Mouse (Mus musculus): ENCODE measurements around the gene Rapgef4. TPM values are rescaled to one million over a fixed set of nuclear protein-coding genes. Genes with fewer than 3 reads are reported as not detected.
A peak's percentile ranks its signal among the peaks of the same experiment; 100 is the strongest.

The Rapgef4 gene
- total and polyA plus RNA-seq, 2 experiments from 2014 or later, result 48.5 to 78.6 TPM

- H3K4me3 ChIP-seq (ENCODE audit: low read depth, low read length), result no peak overlapping the region
- peaks cover 18% of the 10 kb centered on the region for H3K36me3 ChIP-seq (ENCODE audit: insufficient read depth, low read length)
- DNase-seq (ENCODE audit: low spot score) (peak; percentile 16), ATAC-seq (ENCODE audit: low FRiP score) (no peak)
- no peaks in the 10 kb centered on the region for H3K9me3 ChIP-seq (ENCODE audit: low read length)
- TF ChIP-seq CTCF (IDR thresholded peaks at IDR 0.05), result no peak
- 71% methylated on average over 14 of the region's 14 CpGs for WGBS
- H3K9ac ChIP-seq (replicated peaks; ENCODE audit: low read length, poor library complexity, severe bottlenecking), result no peak overlapping the region
- no peak overlapping the region for H3K27ac ChIP-seq (ENCODE audit: low read depth, low read length)
- H3K4me1 ChIP-seq (ENCODE audit: insufficient read depth, low read length), result no peaks in the 10 kb centered on the region
- no peak overlapping the region for H3K4me2 ChIP-seq (ENCODE audit: low read depth, low read length, poor library complexity, severe bottlenecking)
- no peaks in the 10 kb centered on the region for H3K27me3 ChIP-seq (ENCODE audit: insufficient read depth, low read length)
Observed at GRCm38 (mm10) chr2:72228881-72229280, 247.8 kb downstream of the Rapgef4 start.

- Histone ChIP-seq H3K27ac (ENCODE audit: low read depth, low read length) (no peak overlapping the region), H3K27me3 (ENCODE audit: insufficient read depth, low read length) (no peaks in the 10 kb centered on the region), H3K4me2 (ENCODE audit: low read depth, low read length, poor library complexity, severe bottlenecking) (no peak overlapping the region), H3K4me1 (ENCODE audit: insufficient read depth, low read length) (peaks cover 2% of the 10 kb centered on the region; the same call in 1 of the 2 replicates), H3K4me3 (ENCODE audit: low read depth, low read length) (no peak overlapping the region), H3K9me3 (ENCODE audit: low read length) (no peaks in the 10 kb centered on the region), H3K36me3 (ENCODE audit: insufficient read depth, low read length) (peaks cover 18% of the 10 kb centered on the region), H3K9ac (replicated peaks; ENCODE audit: low read length, poor library complexity, severe bottlenecking) (no peak overlapping the region)
- DNase-seq (ENCODE audit: low spot score) (no peak), ATAC-seq (ENCODE audit: low FRiP score) (no peak)
- no peak for TF ChIP-seq CTCF (IDR thresholded peaks at IDR 0.05)
- WGBS, result 84% methylated on average over 9 of the region's 9 CpGs
Observed at GRCm38 (mm10) chr2:72230545-72230944, 249.5 kb downstream of the Rapgef4 start.

GRCm38 (mm10) chr2:72234085-72234484 lies 253.0 kb downstream of the Rapgef4 start:
- no peak overlapping the region for H3K4me3 ChIP-seq (ENCODE audit: low read depth, low read length)
- H3K27me3 ChIP-seq (ENCODE audit: insufficient read depth, low read length), result no peaks in the 10 kb centered on the region
- H3K36me3 ChIP-seq (ENCODE audit: insufficient read depth, low read length), result peaks cover 9% of the 10 kb centered on the region
- H3K27ac ChIP-seq (ENCODE audit: low read depth, low read length), result no peak overlapping the region
- peaks cover 6% of the 10 kb centered on the region; the same call in 1 of the 2 replicates for H3K4me1 ChIP-seq (ENCODE audit: insufficient read depth, low read length)
- no peaks in the 10 kb centered on the region for H3K9me3 ChIP-seq (ENCODE audit: low read length)
- TF ChIP-seq CTCF (IDR thresholded peaks at IDR 0.05), result no peak
- no peak overlapping the region for H3K4me2 ChIP-seq (ENCODE audit: low read depth, low read length, poor library complexity, severe bottlenecking)
- no peak overlapping the region for H3K9ac ChIP-seq (replicated peaks; ENCODE audit: low read length, poor library complexity, severe bottlenecking)
- WGBS, result 92% methylated on average over 11 of the region's 11 CpGs
- ATAC-seq (ENCODE audit: low FRiP score) (no peak), DNase-seq (ENCODE audit: low spot score) (no peak)

- Histone ChIP-seq H3K4me1 (ENCODE audit: insufficient read depth, low read length) (peaks cover 6% of the 10 kb centered on the region; the same call in 1 of the 2 replicates), H3K36me3 (ENCODE audit: insufficient read depth, low read length) (peaks cover 9% of the 10 kb centered on the region), H3K27ac (ENCODE audit: low read depth, low read length) (no peak overlapping the region), H3K9me3 (ENCODE audit: low read length) (no peaks in the 10 kb centered on the region), H3K4me3 (ENCODE audit: low read depth, low read length) (no peak overlapping the region), H3K9ac (replicated peaks; ENCODE audit: low read length, poor library complexity, severe bottlenecking) (no peak overlapping the region), H3K4me2 (ENCODE audit: low read depth, low read length, poor library complexity, severe bottlenecking) (no peak overlapping the region), H3K27me3 (ENCODE audit: insufficient read depth, low read length) (no peaks in the 10 kb centered on the region)
- DNase-seq (ENCODE audit: low spot score) (peak; percentile 90), ATAC-seq (ENCODE audit: low FRiP score) (no peak)
- TF ChIP-seq CTCF (IDR thresholded peaks at IDR 0.05), result peak; percentile 95
- WGBS, result 0% methylated on average over 3 of the region's 3 CpGs
Observed at GRCm38 (mm10) chr2:72234943-72235342, 253.9 kb downstream of the Rapgef4 start.

- H3K9ac ChIP-seq (replicated peaks; ENCODE audit: low read length, poor library complexity, severe bottlenecking), result no peak overlapping the region
- H3K27me3 ChIP-seq (ENCODE audit: insufficient read depth, low read length), result no peaks in the 10 kb centered on the region
- no peak for TF ChIP-seq CTCF (IDR thresholded peaks at IDR 0.05)
- peaks cover 6% of the 10 kb centered on the region; the same call in 1 of the 2 replicates for H3K4me1 ChIP-seq (ENCODE audit: insufficient read depth, low read length)
- DNase-seq (ENCODE audit: low spot score), result no peak
- H3K4me2 ChIP-seq (ENCODE audit: low read depth, low read length, poor library complexity, severe bottlenecking), result no peak overlapping the region
- peaks cover 7% of the 10 kb centered on the region for H3K36me3 ChIP-seq (ENCODE audit: insufficient read depth, low read length)
- no peaks in the 10 kb centered on the region for H3K9me3 ChIP-seq (ENCODE audit: low read length)
- peak overlapping the region; percentile 34; the same call in 1 of the 2 replicates for H3K27ac ChIP-seq (ENCODE audit: low read depth, low read length)
- 43% methylated on average over 12 of the region's 12 CpGs for WGBS
- no peak overlapping the region for H3K4me3 ChIP-seq (ENCODE audit: low read depth, low read length)
- no peak for ATAC-seq (ENCODE audit: low FRiP score)
Observed at GRCm38 (mm10) chr2:72235361-72235901, 254.4 kb downstream of the Rapgef4 start.

- ATAC-seq (ENCODE audit: low FRiP score) (no peak), DNase-seq (ENCODE audit: low spot score) (no peak)
- Histone ChIP-seq H3K4me3 (ENCODE audit: low read depth, low read length) (no peak overlapping the region), H3K36me3 (ENCODE audit: insufficient read depth, low read length) (0 out of 2 replicates have a peak, but pooled peaks cover 3% of the 10 kb centered on the region), H3K9ac (replicated peaks; ENCODE audit: low read length, poor library complexity, severe bottlenecking) (no peak overlapping the region), H3K9me3 (ENCODE audit: low read length) (no peaks in the 10 kb centered on the region), H3K27me3 (ENCODE audit: insufficient read depth, low read length) (peaks cover 2% of the 10 kb centered on the region; the same call in 1 of the 2 replicates), H3K4me2 (ENCODE audit: low read depth, low read length, poor library complexity, severe bottlenecking) (no peak overlapping the region), H3K4me1 (ENCODE audit: insufficient read depth, low read length) (peaks cover 6% of the 10 kb centered on the region; the same call in 1 of the 2 replicates), H3K27ac (ENCODE audit: low read depth, low read length) (no peak overlapping the region)
- TF ChIP-seq CTCF (IDR thresholded peaks at IDR 0.05), result no peak
- WGBS, result 69% methylated on average over 2 of the region's 2 CpGs
Observed at GRCm38 (mm10) chr2:72238421-72238820, 257.4 kb downstream of the Rapgef4 start.
